9 mouse cellular contexts compared by ENCODE assay signal in the genomic region with DNA sequence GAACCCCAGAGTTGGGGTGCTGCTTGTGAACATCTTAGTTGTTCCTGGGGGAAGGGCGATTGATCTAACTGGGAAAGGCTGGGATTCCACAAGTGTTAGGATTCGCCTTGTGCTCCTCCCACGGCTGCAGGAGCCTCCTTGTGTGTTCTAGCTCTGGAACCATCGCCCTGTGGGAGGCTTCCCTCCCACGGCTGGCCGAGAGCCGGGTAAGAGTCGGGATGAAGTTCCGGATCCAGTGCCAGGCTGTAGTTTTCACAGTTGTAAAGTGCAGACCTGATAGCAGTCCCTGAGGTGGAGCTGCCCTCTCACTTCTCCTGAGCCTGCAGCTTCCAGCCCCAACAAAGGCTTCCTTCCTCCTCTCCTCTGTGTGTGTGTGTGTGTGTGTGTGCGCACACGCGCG. TPM values are rescaled to one million over a fixed set of nuclear protein-coding genes. Genes with fewer than 3 reads are reported as not detected.
A peak's percentile ranks its signal among the peaks of the same experiment; 100 is the strongest.
DNase-seq lines count a peak whose midpoint lies in the region; ATAC-seq lines count a peak whose summit lies in the region.
"Had no signal": no experiment of that assay in that cellular context is flagged by ENCODE, and none has a peak within 500 bp of the region (broad histone marks: within the 10 kb centered on the region; RNA-seq: fewer than 3 reads in every experiment).

No protein-coding gene starts in this region.

- peak overlapping the region; percentile 86; the same call in 1 of the 2 replicates for H3K4me3 ChIP-seq in forebrain, embryonic 10.5 days
- no peak overlapping the region for H3K4me3 ChIP-seq in forebrain, embryonic 16.5 days (replicated peaks; ENCODE audit: low read length)
- peak overlapping the region; percentile 93 for H3K4me3 ChIP-seq in intestine, embryonic 16.5 days (ENCODE audit: low read length)
- peak overlapping the region; percentile 79 for H3K4me3 ChIP-seq in liver, embryonic 11.5 days (ENCODE audit: low read depth, low read length)
- H3K4me3 ChIP-seq in stomach, embryonic 15.5 days (replicated peaks): peak overlapping the region; percentile 67

- peaks cover 28% of the 10 kb centered on the region for H3K36me3 ChIP-seq in forebrain, embryonic 10.5 days (replicated peaks)
- H3K36me3 ChIP-seq in forebrain, embryonic 16.5 days (ENCODE audit: control insufficient read depth, insufficient read depth): no peaks in the 10 kb centered on the region
- peaks cover 3% of the 10 kb centered on the region; the same call in 1 of the 2 replicates for H3K36me3 ChIP-seq in intestine, embryonic 16.5 days (ENCODE audit: control insufficient read depth, insufficient read depth, low read length)
- peaks cover 6% of the 10 kb centered on the region; the same call in 1 of the 2 replicates for H3K36me3 ChIP-seq in liver, embryonic 11.5 days (ENCODE audit: control insufficient read depth, insufficient read depth, low read length)
- 0 out of 2 replicates have a peak, but pooled peaks cover 2% of the 10 kb centered on the region for H3K36me3 ChIP-seq in stomach, embryonic 15.5 days

- WGBS in forebrain, embryonic 10.5 days: 72% methylated on average over 13 of the region's 13 CpGs
- 71% methylated on average over 13 of the region's 13 CpGs for WGBS in forebrain, embryonic 16.5 days
- WGBS in intestine, embryonic 16.5 days: 42% methylated on average over 13 of the region's 13 CpGs
- WGBS in liver, embryonic 11.5 days: 60% methylated on average over 13 of the region's 13 CpGs
- WGBS in stomach, embryonic 15.5 days: 51% methylated on average over 13 of the region's 13 CpGs

- H3K27ac ChIP-seq in forebrain, embryonic 10.5 days: 0 out of 2 replicates have a peak overlapping the region, but pooled peaks have one; percentile 51
- no peak overlapping the region for H3K27ac ChIP-seq in forebrain, embryonic 16.5 days (ENCODE audit: low read length)
- H3K27ac ChIP-seq in intestine, embryonic 16.5 days (ENCODE audit: low read length): peak overlapping the region; percentile 97
- H3K27ac ChIP-seq in liver, embryonic 11.5 days (ENCODE audit: low read depth, low read length): peak overlapping the region; percentile 91
- H3K27ac ChIP-seq in stomach, embryonic 15.5 days: peak overlapping the region; percentile 61

- H3K4me1 ChIP-seq in forebrain, embryonic 10.5 days: peaks cover 62% of the 10 kb centered on the region
- H3K4me1 ChIP-seq in forebrain, embryonic 16.5 days (replicated peaks; ENCODE audit: control insufficient read depth, insufficient read depth, low read length): peaks cover 26% of the 10 kb centered on the region
- peaks cover 62% of the 10 kb centered on the region for H3K4me1 ChIP-seq in intestine, embryonic 16.5 days (ENCODE audit: control insufficient read depth, insufficient read depth, low read length)
- H3K4me1 ChIP-seq in liver, embryonic 11.5 days (replicated peaks; ENCODE audit: control insufficient read depth, insufficient read depth, low read length): peaks cover 66% of the 10 kb centered on the region
- H3K4me1 ChIP-seq in stomach, embryonic 15.5 days: peaks cover 57% of the 10 kb centered on the region

- no peak for DNase-seq in forebrain, embryonic 10.5 days (ENCODE audit: extremely low spot score, low spot score)
- DNase-seq in thymus, postnatal 14 days: peak; percentile 18
- DNase-seq in thymus, postnatal 36 days: no peak
- no peak for DNase-seq in liver, embryonic 11.5 days (ENCODE audit: low spot score)
- no peak for DNase-seq in MN1 (ENCODE audit: low spot score)

- H3K9ac ChIP-seq in forebrain, embryonic 16.5 days (replicated peaks; ENCODE audit: low read depth, low read length): no peak overlapping the region
- peak overlapping the region; percentile 90 for H3K9ac ChIP-seq in intestine, embryonic 16.5 days (ENCODE audit: low read depth, low read length)
- H3K9ac ChIP-seq in liver, embryonic 11.5 days (ENCODE audit: low read depth, low read length): peak overlapping the region; percentile 85
- no peak overlapping the region for H3K9ac ChIP-seq in stomach, embryonic 15.5 days

- ATAC-seq in forebrain, embryonic 16.5 days: no peak
- no peak for ATAC-seq in intestine, embryonic 16.5 days
- no peak for ATAC-seq in liver, embryonic 11.5 days (replicated peaks; ENCODE audit: low FRiP score)
- ATAC-seq in stomach, embryonic 15.5 days (ENCODE audit: insufficient read depth, low FRiP score, low read depth): no peak

- H3K4me2 ChIP-seq in forebrain, embryonic 16.5 days (ENCODE audit: low read length): no peak overlapping the region
- peak overlapping the region; percentile 72 for H3K4me2 ChIP-seq in intestine, embryonic 16.5 days (ENCODE audit: low read depth, low read length)
- peak overlapping the region; percentile 71 for H3K4me2 ChIP-seq in liver, embryonic 11.5 days
- peak overlapping the region; percentile 76 for H3K4me2 ChIP-seq in stomach, embryonic 15.5 days

- H3K9me3 ChIP-seq in forebrain, embryonic 10.5 days: no peaks in the 10 kb centered on the region
- no peaks in the 10 kb centered on the region for H3K9me3 ChIP-seq in forebrain, embryonic 16.5 days (ENCODE audit: control insufficient read depth, low read length)
- no peaks in the 10 kb centered on the region for H3K9me3 ChIP-seq in intestine, embryonic 16.5 days (ENCODE audit: control insufficient read depth, low read length)
- no peaks in the 10 kb centered on the region for H3K9me3 ChIP-seq in liver, embryonic 11.5 days (ENCODE audit: control insufficient read depth, low read length)
- no peaks in the 10 kb centered on the region for H3K9me3 ChIP-seq in stomach, embryonic 15.5 days
- H3K9me3 ChIP-seq: megakaryocyte, embryonic 14.5 days had no signal

- H3K27me3 ChIP-seq in forebrain, embryonic 10.5 days (ENCODE audit: poor library complexity, severe bottlenecking): no peaks in the 10 kb centered on the region
- H3K27me3 ChIP-seq in forebrain, embryonic 16.5 days (replicated peaks; ENCODE audit: control insufficient read depth, insufficient read depth, low read length): no peaks in the 10 kb centered on the region
- no peaks in the 10 kb centered on the region for H3K27me3 ChIP-seq in intestine, embryonic 16.5 days (replicated peaks; ENCODE audit: control insufficient read depth, insufficient read depth, low read length)
- no peaks in the 10 kb centered on the region for H3K27me3 ChIP-seq in liver, embryonic 11.5 days (replicated peaks; ENCODE audit: control insufficient read depth, insufficient read depth, low read length)
- no peaks in the 10 kb centered on the region for H3K27me3 ChIP-seq in stomach, embryonic 15.5 days (replicated peaks)
- H3K27me3 ChIP-seq: megakaryocyte, embryonic 14.5 days had no signal

RNA-seq across cellular contexts. Expression of gene Zfyve21, which starts 2.6 kb away (rescaled TPM):
- polyA plus RNA-seq in forebrain, embryonic 10.5 days (2016; fragmentation: Nextera tagmentation; extraction: Ambion mirVana): 68.2 and 69.3 TPM in 2 replicates
- polyA plus RNA-seq in forebrain, embryonic 16.5 days (2015; fragmentation: Nextera tagmentation; extraction: Ambion mirVana): 37.6 and 40.1 TPM in 2 replicates
- 232 and 245 TPM in 2 replicates for polyA plus RNA-seq in intestine, embryonic 16.5 days (2015; fragmentation: Nextera tagmentation; extraction: Ambion mirVana)
- 95.5 and 95.6 TPM in 2 replicates for polyA plus RNA-seq in liver, embryonic 11.5 days (2014; fragmentation: Nextera tagmentation; extraction: Ambion mirVana)
- polyA plus RNA-seq in stomach, embryonic 15.5 days (2015; fragmentation: Nextera tagmentation; extraction: Ambion mirVana): 134 and 140 TPM in 2 replicates

RNA-seq across cellular contexts. Expression of gene Xrcc3, which starts 2.9 kb away (rescaled TPM):
- 16.7 and 21.5 TPM in 2 replicates for polyA plus RNA-seq in forebrain, embryonic 10.5 days (2016; fragmentation: Nextera tagmentation; extraction: Ambion mirVana)
- 3.3 and 4.5 TPM in 2 replicates for polyA plus RNA-seq in forebrain, embryonic 16.5 days (2015; fragmentation: Nextera tagmentation; extraction: Ambion mirVana)
- polyA plus RNA-seq in intestine, embryonic 16.5 days (2015; fragmentation: Nextera tagmentation; extraction: Ambion mirVana): 10.6 and 11.0 TPM in 2 replicates
- 20.0 and 20.9 TPM in 2 replicates for polyA plus RNA-seq in liver, embryonic 11.5 days (2014; fragmentation: Nextera tagmentation; extraction: Ambion mirVana)
- polyA plus RNA-seq in stomach, embryonic 15.5 days (2015; fragmentation: Nextera tagmentation; extraction: Ambion mirVana): 7.2 and 8.5 TPM in 2 replicates

RNA-seq across cellular contexts. Expression of gene Klc1, which starts 57.9 kb away (rescaled TPM):
- polyA plus RNA-seq in forebrain, embryonic 10.5 days (2016; fragmentation: Nextera tagmentation; extraction: Ambion mirVana): 137 and 141 TPM in 2 replicates
- polyA plus RNA-seq in forebrain, embryonic 16.5 days (2015; fragmentation: Nextera tagmentation; extraction: Ambion mirVana): 460 and 493 TPM in 2 replicates
- polyA plus RNA-seq in intestine, embryonic 16.5 days (2015; fragmentation: Nextera tagmentation; extraction: Ambion mirVana): 75.7 and 83.4 TPM in 2 replicates
- 56.8 and 59.3 TPM in 2 replicates for polyA plus RNA-seq in liver, embryonic 11.5 days (2014; fragmentation: Nextera tagmentation; extraction: Ambion mirVana)
- polyA plus RNA-seq in stomach, embryonic 15.5 days (2015; fragmentation: Nextera tagmentation; extraction: Ambion mirVana): 97.8 and 113 TPM in 2 replicates

Comparison
In these comparisons a context has a peak if more than half of its experiments do, and no peak if none do; other contexts are left out.
1. H3K9ac ChIP-seq: peak in intestine, embryonic 16.5 days (single experiment) and liver, embryonic 11.5 days (single experiment); none in forebrain, embryonic 16.5 days (single experiment) and stomach, embryonic 15.5 days (single experiment).